ENCODE assay signal across 18 mouse cellular contexts in genomic region chr2:134452748-134453147, GRCm38 (mm10).
"Had no signal": no experiment of that assay in that cellular context is flagged by ENCODE, and none has a peak within 500 bp of the region (broad histone marks: within the 10 kb centered on the region; RNA-seq: fewer than 3 reads in every experiment).

No protein-coding gene starts in this region.

- H3K36me3 ChIP-seq: lung, embryonic 15.5 days; midbrain, embryonic 13.5 days; midbrain, embryonic 15.5 days; neural tube, embryonic 12.5 days; stomach, embryonic 15.5 days had no signal

- ATAC-seq: liver, postnatal 0 days; lung, postnatal 0 days; midbrain, embryonic 13.5 days; midbrain, embryonic 15.5 days had no signal

- H3K27me3 ChIP-seq: lung, embryonic 15.5 days; megakaryocyte, embryonic 14.5 days; midbrain, embryonic 13.5 days; midbrain, embryonic 15.5 days; neural tube, embryonic 12.5 days; stomach, embryonic 15.5 days had no signal

- H3K27ac ChIP-seq: lung, embryonic 15.5 days; macrophage; midbrain, embryonic 13.5 days; midbrain, embryonic 15.5 days; neural tube, embryonic 12.5 days; stomach, embryonic 15.5 days; stomach, postnatal 0 days had no signal

- DNase-seq: liver, postnatal 0 days; lung, adult 2 months; lung, postnatal 14 days; lung, postnatal 36 days; right cerebral cortex, postnatal 14 days; thymus, adult 2 months; thymus, postnatal 25 days; thymus, postnatal 4 days had no signal

- H3K4me1 ChIP-seq: megakaryocyte, embryonic 14.5 days; stomach, embryonic 15.5 days had no signal

- H3K4me3 ChIP-seq: lung, embryonic 15.5 days; megakaryocyte, embryonic 14.5 days; midbrain, embryonic 13.5 days; midbrain, embryonic 15.5 days; neural tube, embryonic 12.5 days; stomach, embryonic 15.5 days had no signal

- H3K4me2 ChIP-seq: lung, embryonic 15.5 days; midbrain, embryonic 11.5 days; midbrain, embryonic 13.5 days; midbrain, embryonic 15.5 days; neural tube, embryonic 12.5 days; stomach, embryonic 15.5 days had no signal

- H3K9me3 ChIP-seq: lung, embryonic 15.5 days; megakaryocyte, embryonic 14.5 days; midbrain, embryonic 13.5 days; midbrain, embryonic 15.5 days; neural tube, embryonic 12.5 days; stomach, embryonic 15.5 days had no signal

- H3K9ac ChIP-seq: liver, postnatal 0 days; lung, embryonic 15.5 days; midbrain, embryonic 13.5 days; midbrain, embryonic 15.5 days; neural tube, embryonic 12.5 days; stomach, embryonic 15.5 days had no signal
